Mouse (Mus musculus) c-Kit-negative CD71-positive TER-119-positive erythroid progenitor cells, embryonic 14.5 days (primary cell): ENCODE data around the gene Dock1.

Experiments used
- DNase-seq: peaks from one replicate; pipeline ENCODE4 v3.0.0-alpha.2; 2013; ENCODE audit warnings: low read depth, low spot score

Dock1 gene

DNA sequence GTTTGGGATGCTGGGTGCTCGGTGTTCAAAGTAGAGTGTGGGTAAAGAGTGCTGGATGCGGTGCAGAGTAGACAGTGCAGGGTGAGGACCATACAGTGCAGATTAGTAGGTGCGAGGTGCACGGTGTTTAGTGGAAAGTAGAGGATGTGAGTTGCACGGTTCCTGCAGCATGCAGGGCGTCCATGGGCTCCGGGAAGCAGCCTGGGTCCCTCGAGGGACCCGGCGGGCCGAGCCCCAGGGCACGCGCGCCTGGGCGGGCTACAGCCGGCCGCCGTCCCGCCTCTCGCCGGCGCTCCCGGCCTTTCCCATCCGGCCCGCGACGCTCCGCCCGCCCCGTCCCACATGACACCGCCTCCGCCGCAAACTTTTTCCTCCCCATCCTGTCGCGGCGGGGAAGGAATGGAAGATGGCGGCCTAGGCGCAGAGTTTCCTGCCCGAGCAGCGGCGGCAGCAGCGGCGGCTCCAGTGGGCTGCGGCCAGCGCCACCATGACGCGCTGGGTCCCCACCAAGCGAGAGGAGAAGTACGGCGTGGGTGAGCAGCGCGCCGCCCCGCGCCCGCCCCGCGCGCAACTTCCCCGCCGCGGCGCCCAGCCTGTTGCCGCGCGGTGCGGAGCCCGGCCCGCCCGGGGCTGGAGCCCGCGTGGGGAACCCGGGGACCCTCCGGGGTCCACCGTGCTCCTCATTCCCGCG, at the start of gene Dock1:
Gene Dock1 (plus strand): TSS at position 343 of the 691 bp plus-strand sequence.
- no peak for DNase-seq

DNA sequence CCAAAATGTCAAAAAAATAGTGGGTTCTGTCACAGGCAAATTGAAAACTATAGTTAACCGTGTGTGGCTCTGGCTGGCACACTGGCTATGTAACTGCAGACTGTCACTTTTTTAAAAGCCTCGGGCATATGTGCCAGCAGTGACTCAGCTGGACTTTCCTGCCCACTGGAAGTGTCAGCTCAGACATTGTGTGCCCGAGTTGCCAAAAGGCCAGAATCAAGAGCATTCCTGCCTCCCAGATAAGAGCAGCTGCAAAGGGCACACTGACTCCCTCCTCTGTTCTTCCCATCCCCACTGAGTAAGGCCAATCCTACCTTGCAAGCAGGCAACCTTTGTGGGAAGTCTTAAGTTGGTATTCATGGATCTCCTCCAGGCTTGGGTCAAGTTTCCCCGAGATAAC, 42.5 kb upstream of the Dock1 start:
- no peak for DNase-seq

DNA sequence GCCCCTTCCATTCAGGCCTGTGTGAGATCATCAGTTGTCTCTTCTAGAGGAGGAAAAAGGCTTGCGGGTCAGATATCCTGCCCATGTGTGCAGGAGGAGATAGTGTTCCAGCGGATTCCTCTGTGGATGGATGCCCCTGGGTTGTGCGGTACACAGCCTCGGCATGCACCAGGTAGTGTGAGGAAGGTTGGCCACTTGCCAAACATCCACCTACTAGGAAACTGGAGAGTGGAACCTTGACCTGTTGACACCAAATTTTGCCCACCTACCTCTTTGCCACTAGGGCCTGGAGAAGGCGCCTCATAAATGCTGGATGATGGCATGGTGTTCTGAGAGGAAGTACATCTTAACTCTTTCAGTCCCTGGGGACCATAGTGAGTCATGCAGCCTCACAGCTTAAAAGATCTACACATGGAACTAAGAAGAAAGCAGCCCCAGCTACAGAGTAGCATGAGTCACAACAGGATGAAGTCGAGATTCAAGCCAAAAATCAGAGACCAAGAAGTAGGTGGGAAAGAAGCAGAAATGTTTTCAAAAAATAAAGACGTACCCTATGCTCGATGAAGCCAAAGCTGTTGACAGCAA, 20.1 kb upstream of the Dock1 start:
- DNase-seq, result no peak

DNA sequence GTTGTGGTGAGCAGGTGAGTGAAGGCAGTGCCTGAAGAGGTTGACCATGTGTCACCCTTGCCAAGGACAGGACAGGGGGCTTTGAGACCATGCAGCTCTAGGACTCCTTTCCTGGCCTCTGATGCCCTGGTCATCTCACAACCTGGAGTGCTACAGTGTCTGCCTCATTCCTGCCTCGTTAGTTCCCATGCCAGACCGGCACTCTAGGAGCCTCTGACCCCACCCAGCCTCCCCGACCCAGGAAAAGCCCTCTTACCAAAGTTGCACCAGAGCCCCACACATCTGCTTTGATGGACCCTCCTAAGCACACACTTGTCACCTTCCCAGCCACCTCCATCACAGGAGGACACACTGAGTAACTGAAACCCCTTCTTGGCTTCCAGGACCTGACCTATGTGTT, 19.4 kb upstream of the Dock1 start:
- DNase-seq, result no peak

DNA sequence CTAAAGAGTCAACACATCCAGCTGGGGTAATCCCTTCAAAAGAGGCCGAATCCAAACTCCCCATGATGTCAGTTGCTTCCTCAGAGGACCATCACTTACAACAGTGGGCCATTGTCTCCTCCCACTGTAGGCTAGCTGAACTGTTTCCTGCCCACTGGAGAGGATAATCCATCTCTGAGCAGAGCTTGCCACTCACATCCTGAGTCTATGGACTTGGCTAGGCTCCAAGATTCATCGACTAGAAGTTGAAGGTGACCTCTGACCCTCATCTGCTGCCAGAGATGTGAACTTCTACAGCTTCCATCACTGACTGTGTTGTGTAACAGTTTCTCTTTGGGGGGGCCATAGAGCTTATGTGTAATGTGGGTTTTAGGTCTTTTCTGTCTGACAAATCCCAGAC, 7.2 kb upstream of the Dock1 start:
- DNase-seq, result no peak

DNA sequence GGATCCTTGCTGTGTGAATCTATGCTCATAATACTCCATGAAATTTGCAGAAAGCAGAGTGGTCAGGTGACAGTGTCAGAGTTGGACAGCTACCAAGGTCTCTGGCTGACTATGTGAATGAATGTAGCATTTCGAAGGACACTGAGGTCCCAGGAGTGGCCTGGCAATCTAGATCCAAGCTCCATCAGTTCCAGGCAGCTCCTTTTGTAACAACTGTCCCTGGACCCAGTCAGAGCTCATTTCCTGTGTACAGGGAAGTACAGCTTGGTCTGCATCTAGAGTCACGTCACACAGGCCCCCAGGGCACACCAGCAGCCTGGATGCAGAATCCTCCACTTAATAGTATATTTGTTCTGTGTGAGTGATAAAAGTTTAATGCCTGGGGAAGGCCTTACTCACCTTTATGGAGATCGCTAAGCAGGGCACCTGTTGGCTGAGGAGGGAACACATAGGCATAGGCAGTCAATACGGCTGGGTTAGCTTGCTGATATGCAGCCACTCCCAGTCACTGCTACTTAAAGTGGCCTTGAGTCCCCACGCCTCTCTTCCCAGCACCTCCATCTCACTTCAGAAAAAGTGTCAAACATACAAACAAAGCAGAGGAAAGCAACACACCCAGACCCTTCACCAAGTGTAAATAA, 4.7 kb upstream of the Dock1 start:
- no peak for DNase-seq

DNA sequence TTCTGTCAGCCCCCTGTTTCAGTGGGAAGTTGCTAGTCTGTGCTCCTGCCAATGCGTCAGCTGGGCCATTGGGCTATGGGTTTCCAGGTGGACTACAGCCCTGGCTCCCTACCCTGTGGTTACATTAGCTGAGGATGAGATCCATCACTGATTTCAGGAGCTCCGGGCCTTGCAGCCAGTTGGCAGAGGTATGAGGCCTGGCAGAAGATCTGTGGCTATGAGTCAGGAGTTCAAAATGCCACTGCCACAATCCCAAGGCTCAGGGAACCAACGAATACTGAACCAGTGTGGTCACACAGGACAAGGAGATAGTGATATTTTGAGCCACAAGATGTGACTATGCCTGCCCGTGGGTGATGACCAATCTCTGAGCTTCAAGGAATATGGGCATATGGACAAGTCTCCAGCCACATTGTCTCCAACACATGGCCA, 3.2 kb upstream of the Dock1 start:
- DNase-seq, result no peak

DNA sequence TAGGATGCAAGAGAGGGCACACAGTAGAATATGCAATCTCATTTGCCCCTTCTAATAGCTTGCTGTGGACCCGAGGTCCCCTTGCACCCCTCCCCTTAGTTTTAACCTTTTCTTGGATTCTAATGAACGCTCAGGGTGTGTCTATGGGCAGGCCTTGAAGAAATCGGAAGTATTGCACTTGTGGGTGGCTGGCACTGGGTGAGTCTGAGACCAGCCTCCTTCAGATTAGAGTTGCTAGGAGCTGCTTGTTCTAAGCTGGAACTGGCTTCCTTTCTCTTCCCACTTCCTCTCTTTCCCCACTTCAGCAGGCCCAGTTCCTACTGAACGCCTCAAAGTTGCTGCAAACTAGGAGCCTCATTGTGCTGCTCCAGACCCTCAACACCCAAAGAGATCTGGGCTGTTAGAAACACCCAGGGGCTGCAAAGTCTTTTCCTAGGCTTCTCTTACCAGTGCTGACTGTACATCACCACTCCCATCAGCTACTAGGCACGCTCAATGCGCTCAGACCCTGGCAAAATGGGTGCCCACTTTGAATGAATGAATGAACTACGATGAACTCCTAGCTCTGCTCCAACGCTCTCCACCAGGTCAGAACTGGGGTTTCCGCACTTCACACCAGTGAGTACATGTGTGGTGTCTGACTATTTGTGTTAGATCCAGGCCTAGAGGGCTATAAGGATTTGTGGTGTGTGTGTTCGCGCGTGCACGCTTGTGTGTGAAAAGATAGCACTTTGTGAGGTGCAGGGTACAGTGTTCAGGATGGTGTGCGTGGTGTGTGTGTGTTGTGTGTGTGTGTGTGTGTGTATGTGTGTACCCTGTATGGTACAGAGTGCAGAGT, 761 bp upstream of the Dock1 start:
- DNase-seq, result no peak

DNA sequence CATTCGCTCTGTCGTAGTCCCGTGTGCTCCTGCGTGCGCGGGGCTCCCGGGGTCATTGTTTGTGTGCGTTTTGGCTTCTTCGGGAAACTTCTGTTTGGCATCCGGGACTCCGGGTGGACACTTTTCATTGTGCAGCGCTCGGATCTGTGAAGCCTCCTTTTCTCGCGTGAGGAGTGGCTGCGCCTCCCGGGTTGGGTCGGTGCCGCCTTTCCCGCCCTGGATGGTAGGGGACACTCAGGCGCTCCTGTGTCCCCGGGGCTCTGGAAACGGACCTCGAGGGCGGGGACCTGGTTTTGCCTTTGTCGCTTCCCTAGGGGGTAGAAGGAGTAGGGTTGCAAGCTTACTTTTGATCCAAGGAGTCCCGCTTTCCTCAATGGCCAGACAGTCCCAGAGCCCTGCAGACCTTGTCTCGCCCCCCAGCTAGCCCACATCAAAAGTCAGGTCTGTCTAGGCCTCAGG, 578 bp downstream of the Dock1 start:
- no peak for DNase-seq

DNA sequence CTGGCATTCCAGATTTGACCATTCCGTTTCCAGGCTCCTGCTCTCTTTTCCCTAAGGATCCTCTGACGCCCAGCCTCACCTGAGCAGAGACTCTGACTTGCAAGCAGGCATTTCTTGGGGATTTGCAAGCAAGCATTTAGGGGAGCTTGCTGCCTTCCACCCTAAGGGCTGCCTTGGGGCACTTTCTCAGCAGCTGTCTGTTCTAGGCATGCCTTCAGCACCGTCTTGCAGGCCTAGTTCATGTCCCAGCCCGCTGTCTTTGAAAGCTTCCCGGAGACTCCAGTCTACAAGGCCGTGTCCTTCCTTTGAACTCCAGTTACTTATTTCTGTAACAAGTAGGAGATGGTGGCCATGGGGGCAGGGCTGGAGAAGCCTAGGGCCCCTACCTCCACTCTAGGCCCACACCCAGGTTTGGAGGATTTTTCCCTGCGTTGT, 1.0 kb downstream of the Dock1 start:
- DNase-seq, result no peak

DNA sequence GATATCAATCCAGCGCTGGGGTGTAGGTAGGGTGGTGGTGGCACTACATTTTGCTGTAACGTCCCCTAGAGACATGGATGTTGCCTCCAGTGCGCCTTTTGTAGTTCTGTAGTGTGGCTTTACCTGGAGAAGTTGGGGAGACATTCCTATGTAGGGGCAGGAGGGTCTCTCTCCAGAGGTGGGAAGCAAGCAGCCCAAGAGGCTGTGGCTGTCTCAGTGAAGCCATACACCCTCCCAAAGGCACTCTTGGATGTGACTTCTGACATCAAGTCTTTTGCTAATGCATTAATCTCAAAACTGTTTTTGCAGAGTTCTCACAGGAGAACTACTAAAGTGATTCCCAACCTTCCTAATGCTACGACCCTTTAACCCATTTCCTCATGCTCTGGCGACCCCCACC, 2.7 kb downstream of the Dock1 start:
- no peak for DNase-seq

DNA sequence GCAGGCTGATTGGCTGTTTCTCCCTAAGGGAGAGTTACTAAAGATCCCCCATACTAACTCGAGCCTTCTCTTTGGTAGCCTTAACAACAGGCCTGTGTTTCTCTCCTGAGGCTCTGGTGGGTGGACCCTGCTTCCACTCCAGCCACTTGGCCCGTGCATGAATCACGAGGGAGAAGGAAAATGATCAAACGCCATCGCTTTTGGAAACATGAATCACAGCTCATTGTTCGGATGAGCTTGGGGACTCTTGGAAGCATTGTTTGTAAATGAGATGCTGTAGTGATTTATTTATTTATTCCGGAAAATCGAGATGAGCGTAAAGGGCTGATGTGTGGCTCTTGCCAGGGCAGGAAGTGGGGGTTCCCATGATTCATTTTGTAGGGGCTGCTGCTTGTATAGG, 3.5 kb downstream of the Dock1 start:
- DNase-seq, result no peak

DNA sequence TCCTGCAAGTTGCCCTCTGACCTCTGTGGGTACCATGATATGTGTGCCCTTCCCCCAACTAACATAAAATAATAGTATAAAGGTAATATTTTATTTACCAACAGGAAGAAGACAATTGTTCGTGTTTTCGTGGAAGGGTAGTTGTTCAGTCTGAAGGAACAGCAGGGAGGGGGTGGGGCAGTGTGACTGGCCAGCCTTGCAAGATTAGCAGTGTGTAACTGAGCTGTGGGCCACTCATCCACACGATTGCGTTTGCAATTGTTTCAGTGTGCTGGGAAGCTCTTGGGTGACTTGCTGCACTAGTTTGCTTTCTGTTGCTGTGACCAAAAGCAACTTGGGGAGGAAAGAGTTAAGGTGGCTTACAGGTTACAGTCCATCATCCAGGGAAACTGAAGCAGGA, 7.4 kb downstream of the Dock1 start:
- DNase-seq, result no peak

DNA sequence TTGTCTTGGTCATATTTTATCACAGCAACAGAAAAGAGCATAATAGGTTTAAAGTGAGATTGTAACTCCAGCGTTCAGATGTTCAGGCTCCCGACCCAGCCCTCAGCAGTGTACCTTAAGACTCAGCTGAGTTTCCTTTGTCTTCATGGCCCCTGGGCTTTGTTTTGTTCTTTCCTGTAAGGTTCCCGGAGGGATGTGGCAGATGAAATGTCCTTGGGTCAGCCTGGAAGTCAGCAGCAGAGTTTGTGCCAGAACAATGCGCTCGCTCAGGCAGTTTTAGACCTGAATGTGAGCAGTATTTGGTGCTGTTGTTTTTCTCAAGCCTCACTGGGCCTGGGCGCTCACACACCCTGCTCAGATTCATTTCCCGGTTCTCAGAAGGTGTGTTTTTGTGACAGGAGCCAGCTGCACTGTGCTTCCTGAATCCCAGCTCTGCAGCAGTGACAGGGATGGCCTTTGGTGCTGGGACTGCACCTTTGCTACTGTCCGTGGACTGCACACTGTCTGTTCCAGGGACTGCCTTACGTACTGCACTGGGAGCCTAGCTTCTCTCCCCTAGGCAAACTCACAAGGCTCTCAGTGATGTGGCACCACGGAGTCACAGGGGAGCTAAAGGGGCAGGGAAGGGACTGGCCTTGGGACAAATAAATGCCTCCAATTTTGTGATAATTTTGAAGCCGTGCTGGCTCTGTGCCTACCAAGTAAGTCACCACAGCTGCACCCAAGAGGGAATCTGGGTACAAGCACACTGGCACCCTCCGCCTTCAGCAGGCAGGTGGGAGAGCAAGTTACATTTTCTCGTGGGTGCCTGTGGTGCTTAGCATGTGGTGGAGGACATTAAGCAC, 9.1 kb downstream of the Dock1 start:
- DNase-seq, result no peak

DNA sequence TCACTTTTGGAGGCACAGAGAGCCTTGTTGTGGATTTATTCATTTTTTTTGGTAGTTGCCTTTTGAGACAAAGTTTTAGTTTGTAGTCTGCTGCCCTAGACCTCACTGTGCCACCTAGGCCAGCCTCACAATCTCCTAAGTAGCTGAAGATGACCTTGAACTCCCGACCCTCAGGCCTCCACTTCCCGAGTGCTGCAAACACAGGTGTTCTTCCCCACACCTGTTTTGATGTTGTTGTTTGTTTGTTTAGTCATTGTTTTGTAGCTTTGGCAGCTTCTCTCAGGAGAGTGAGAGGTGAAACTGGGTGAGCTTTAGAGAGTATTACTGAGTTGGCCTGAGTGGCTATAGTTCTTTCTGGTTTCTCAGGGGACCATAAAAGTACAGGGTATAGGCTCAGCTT, 9.7 kb downstream of the Dock1 start:
- DNase-seq, result no peak

DNA sequence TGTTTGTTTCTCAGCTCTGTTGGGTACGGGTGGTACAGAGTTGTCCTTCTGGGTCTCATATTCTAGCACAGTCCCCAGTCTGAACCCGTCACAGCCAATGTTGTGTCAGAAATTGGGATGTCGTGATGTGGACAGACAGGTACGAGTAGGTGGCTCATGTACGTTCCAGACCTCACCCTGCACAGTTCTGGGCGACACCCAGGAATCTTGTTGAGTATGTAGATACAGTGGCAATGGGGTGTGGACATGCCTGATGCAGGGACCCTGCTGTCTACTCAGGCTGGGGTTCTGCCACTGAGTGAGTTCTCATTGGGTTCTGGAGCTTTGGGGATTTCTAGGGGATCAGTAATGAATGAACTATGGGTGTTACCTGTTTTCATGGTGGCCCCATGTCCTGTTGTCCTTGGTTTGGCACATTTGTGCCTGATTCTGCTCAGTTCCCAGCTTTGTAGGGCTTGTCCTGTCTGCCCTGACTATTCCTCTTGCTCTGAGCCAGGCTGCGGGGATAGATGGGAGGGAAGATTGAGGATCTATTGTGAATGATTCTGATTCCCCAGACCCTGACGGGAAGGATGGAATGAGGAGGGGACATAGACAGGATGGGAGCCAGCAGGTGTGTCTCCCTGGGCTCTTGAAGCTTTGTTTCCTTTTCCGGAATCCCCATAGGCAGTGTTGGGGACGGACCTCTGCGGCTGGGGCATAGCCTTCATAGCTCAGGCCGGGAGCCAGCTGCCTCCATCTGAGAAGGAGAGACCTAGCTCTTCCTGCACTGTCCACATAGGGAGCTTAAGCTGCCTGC, 11.5 kb downstream of the Dock1 start:
- no peak for DNase-seq

DNA sequence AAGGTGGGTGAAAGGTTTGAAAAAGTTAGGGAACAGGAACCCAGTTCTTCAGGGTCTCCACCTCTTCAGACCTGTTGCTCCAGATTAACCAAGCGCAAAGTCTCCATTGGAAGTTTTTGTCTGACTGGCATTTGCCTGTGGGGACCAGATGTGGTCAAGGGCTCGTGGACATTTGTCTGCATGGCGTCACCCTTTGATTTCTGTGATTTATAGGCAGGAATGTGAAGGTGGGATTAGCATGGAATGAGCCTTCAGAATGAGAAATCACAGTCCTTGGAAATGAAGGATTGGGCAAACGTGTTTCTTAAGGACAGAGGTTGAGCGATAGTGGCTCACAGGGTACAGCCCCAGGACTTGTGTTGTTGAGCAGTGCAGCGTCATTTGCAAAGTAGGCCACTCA, 17.9 kb downstream of the Dock1 start:
- no peak for DNase-seq

DNA sequence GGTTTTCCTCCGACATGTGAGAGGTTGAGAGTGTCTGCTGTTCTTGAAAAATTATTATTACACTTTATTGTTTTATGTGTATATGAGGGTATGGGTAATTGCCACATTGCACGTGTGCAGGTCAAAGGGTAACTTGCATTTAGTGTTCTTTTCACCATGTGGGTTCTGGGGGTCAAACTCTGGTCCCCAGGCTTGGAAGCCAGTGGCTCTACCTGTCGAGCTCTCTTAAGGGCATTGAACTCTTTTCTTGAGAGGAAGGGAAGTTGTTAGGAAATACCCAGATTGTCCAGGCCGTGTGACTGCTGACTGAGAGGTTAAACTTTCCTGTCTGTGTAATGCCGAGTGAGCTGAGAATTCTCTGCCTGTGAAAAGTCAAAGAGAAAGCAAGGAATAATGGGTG, 19.7 kb downstream of the Dock1 start:
- no peak for DNase-seq

DNA sequence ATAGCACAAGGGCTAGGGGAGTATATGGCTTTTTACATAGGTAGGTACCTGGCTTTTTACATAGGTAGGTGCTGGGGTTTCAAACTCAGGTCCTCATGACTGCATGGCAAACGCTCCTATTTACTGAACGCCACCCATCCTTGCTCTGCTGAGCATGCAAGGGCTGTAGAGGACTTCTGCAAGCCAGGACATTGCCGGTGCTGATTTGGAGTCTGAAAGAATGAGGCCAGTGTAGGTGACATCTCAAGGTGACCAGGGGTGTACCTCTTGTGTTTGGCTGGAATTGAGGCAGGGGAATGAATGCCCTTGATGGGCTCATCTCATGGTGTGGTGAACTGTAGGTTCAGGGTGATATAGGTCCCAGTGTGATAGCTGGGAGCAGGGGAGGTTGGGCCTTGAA, 20.4 kb downstream of the Dock1 start:
- no peak for DNase-seq

DNA sequence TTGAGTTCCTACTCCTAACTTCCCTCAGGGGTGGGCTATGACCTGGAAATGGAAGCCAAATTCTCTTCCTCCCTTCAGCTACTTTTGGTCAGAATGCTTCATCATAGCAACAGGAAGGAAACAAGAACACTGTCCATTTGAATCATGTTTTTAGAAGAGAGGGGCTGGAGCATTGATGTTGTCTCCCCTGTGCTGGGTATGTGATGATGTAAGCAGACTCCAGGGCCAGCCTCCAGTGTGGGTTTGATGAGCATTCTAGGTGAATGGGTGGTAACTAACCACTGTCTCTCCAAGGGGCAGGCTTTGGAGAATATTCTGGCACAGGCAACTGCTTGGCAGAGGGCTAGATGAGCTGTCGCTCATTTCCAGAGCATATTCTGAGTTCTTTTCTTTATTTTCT, 22.9 kb downstream of the Dock1 start:
- DNase-seq, result no peak
